Mouse (Mus musculus): Measurements from ENCODE around the gene Tcf25.

GRCm38 (mm10) chr8:123342253-123342652 is 31.3 kb upstream of the Tcf25 start:
- TF ChIP-seq EP300 (optimal IDR thresholded peaks at IDR 0.05) (no peak), CTCF (IDR thresholded peaks at IDR 0.05; ENCODE audit: low read depth) (no peak)

Data from stomach, postnatal 0 days (tissue).